Mouse (Mus musculus) bone marrow, adult 2 months (tissue): ENCODE measurements at regions not wholly inside any gene's neighbourhood (a gene's known extent, or its start where the extent isn't known, plus 50 kb on each side); places are given as distances from the start of the nearest gene placed in this dataset.

ENCODE experiments used
- CTCF ChIP-seq: fragments of 200-500 bp; IDR thresholded peaks from 2 replicates; pipeline ENCODE4 v1.5.1; 2011; ENCODE audit warnings: low read length, control low read depth; ENCODE audit not compliant: control insufficient read depth, insufficient read depth
- POLR2A ChIP-seq: fragments of 200-500 bp; IDR thresholded peaks from 2 replicates; pipeline ENCODE4 v1.6.1; 2011; ENCODE audit warnings: low read depth, mild to moderate bottlenecking, control low read depth, low read length, borderline replicate concordance; ENCODE audit not compliant: control insufficient read depth

DNA sequence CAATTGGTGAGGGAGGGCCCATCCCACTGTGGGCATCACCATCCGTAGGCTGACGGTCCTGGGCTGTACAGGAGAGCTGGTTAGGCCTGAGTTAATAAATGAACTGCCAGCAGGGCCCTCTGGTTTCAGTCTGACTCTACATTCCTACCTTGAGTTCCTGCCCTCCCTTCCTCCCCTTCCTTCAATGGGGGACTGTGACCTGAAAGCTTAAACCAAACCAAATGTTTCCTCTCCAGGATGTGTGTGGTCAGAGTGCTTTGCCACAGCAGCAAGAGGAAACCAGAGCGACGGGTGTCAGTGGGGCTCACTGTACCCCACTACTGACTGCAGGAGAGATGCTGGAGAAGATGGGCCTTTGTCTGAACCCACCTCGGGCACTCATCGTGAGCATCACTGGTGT, 147.7 kb upstream of the Azi2 start:
- TF ChIP-seq POLR2A (no peak), CTCF (no peak)
